Mouse (Mus musculus) spleen, postnatal 10 days (tissue): ENCODE measurements around the gene Csad.

Experiments
- DNase-seq, 2 experiments: peaks; one replicate each; pipeline ENCODE4 v3.0.0; 2021 to 2022; ENCODE audit warnings: low spot score in 2 of 2

Gene Csad

DNA sequence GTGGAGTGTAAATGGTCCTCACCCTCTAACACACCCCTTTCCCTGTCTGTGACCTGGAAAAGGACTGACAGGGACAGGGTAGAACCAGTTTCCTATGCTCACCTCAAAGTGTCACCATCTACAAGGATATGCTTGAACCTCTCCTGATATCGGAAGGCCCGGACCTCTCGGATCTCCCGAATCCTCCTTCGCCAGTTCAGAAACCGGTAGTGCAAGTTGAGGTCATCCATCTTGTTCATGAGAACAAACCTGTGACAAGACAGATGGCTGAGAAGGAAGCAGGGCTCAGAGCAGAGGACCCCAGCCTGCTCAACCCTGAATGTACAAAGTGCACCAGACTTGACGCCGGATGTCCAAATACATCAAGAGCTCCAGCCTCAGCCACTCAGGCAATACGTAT lies 71.2 kb downstream of the Csad start:
- DNase-seq, result no peak
